Mouse (Mus musculus) heart, embryonic 10.5 days (tissue): Measurements from ENCODE around the gene Actr5. TPM values are rescaled to one million over a fixed set of nuclear protein-coding genes. Genes with fewer than 3 reads are reported as not detected.

Experiments
- DNase-seq: peaks from one replicate; pipeline ENCODE4 v3.0.0-alpha.2; 2017; ENCODE audit warnings: low spot score
- H3K27ac ChIP-seq: fragments of 300-500 bp; sonication (generic); 2 replicates; pipeline ENCODE4 v1.5.1; 2016; ENCODE audit warnings: mild to moderate bottlenecking
- H3K27me3 ChIP-seq: fragments of 300-500 bp; sonication (generic); 2 replicates; pipeline ENCODE4 v1.6.1; 2016; ENCODE audit warnings: mild to moderate bottlenecking; ENCODE audit not compliant: poor library complexity, insufficient read depth, severe bottlenecking
- H3K36me3 ChIP-seq: fragments of 300-500 bp; sonication (generic); 2 replicates; pipeline ENCODE4 v1.6.1; 2016; ENCODE audit warnings: mild to moderate bottlenecking, moderate library complexity
- H3K4me1 ChIP-seq: fragments of 300-500 bp; sonication (generic); 2 replicates; pipeline ENCODE4 v1.6.1; 2016; ENCODE audit warnings: mild to moderate bottlenecking
- H3K4me3 ChIP-seq: fragments of 300-500 bp; sonication (generic); 2 replicates; pipeline ENCODE4 v1.5.1; 2016; ENCODE audit warnings: mild to moderate bottlenecking, moderate library complexity
- H3K9me3 ChIP-seq: fragments of 300-500 bp; sonication (generic); 2 replicates; pipeline ENCODE4 v1.6.1; 2016; ENCODE audit warnings: mild to moderate bottlenecking, moderate library complexity
- WGBS: fragments of 180-500 bp; shearing (Covaris S2); methylation state at CpG from one replicate; pipeline ENCODE4 v1.1.7; 2016; 5-methylcytosine and 5-hydroxymethylcytosine counted together
- polyA plus RNA-seq: library from polyadenylated mRNA; unstranded; fragments of >200 nt; fragmentation: Nextera tagmentation; extraction: Ambion mirVana; gene quantifications from 2 replicates; pipeline ENCODE4 v1.2.1, GENCODE M21; 2016

The Actr5 gene
- polyA plus RNA-seq, 1 experiment from 2014 or later, result 12.7 TPM

GRCm38 (mm10) chr2:158658822-158659221 lies 34.1 kb downstream of the Actr5 start:
- no peak overlapping the region for H3K27ac ChIP-seq
- DNase-seq, result no peak
- 49% methylated on average over 6 of the region's 6 CpGs for WGBS
- H3K4me3 ChIP-seq, result no peak overlapping the region
- no peaks in the 10 kb centered on the region for H3K36me3 ChIP-seq
- no peaks in the 10 kb centered on the region for H3K27me3 ChIP-seq
- H3K4me1 ChIP-seq, result no peaks in the 10 kb centered on the region
- H3K9me3 ChIP-seq, result no peaks in the 10 kb centered on the region; the same call in 1 of the 2 replicates

GRCm38 (mm10) chr2:158659346-158659745 lies 34.7 kb downstream of the Actr5 start:
- Histone ChIP-seq H3K27ac (no peak overlapping the region), H3K27me3 (peaks cover under 1% of the 10 kb centered on the region; the same call in 1 of the 2 replicates), H3K4me3 (no peak overlapping the region), H3K4me1 (no peaks in the 10 kb centered on the region), H3K9me3 (no peaks in the 10 kb centered on the region; the same call in 1 of the 2 replicates), H3K36me3 (no peaks in the 10 kb centered on the region)
- DNase-seq, result no peak
- 62% methylated on average over 3 of the region's 3 CpGs for WGBS

GRCm38 (mm10) chr2:158665098-158665497 lies 40.4 kb downstream of the Actr5 start, which contains the start of gene Ppp1r16b:
Gene Ppp1r16b, plus strand, starts transcription at chr2:158665398.
- no peak within 1 kb of the TSS for H3K4me3 ChIP-seq
- DNase-seq, result no peak
- WGBS, result 66% methylated on average over 4 of the region's 4 CpGs
- H3K27me3 ChIP-seq, result peaks cover 58% of the 10 kb centered on the region
- H3K27ac ChIP-seq, result no peak within 1 kb of the TSS
- H3K4me1 ChIP-seq, result peaks cover 42% of the 10 kb centered on the region
- no peaks in the 10 kb centered on the region for H3K9me3 ChIP-seq
- H3K36me3 ChIP-seq, result no peaks in the 10 kb centered on the region

GRCm38 (mm10) chr2:158666071-158666800 lies 41.5 kb downstream of the Actr5 start:
- no peaks in the 10 kb centered on the region for H3K36me3 ChIP-seq
- no peaks in the 10 kb centered on the region for H3K9me3 ChIP-seq
- peaks cover 69% of the 10 kb centered on the region for H3K27me3 ChIP-seq
- no peak overlapping the region for H3K27ac ChIP-seq
- WGBS, result 31% methylated on average over 13 of the region's 13 CpGs
- H3K4me1 ChIP-seq, result peaks cover 44% of the 10 kb centered on the region
- DNase-seq, result no peak
- H3K4me3 ChIP-seq, result peak overlapping the region; percentile 75; the same call in 1 of the 2 replicates

- WGBS, result under 1% methylated on average over 45 of the region's 47 CpGs
- Histone ChIP-seq H3K36me3 (no peaks in the 10 kb centered on the region), H3K27me3 (peaks cover 69% of the 10 kb centered on the region), H3K27ac (peak overlapping the region; percentile 79), H3K9me3 (no peaks in the 10 kb centered on the region), H3K4me1 (peaks cover 44% of the 10 kb centered on the region), H3K4me3 (peak overlapping the region; percentile 75)
- DNase-seq, result no peak
Measured at GRCm38 (mm10) chr2:158667022-158667670, 42.5 kb downstream of the Actr5 start.

- no peaks in the 10 kb centered on the region for H3K36me3 ChIP-seq
- peaks cover 47% of the 10 kb centered on the region for H3K4me1 ChIP-seq
- peak overlapping the region; percentile 75 for H3K4me3 ChIP-seq
- H3K27ac ChIP-seq, result peak overlapping the region; percentile 79
- no peaks in the 10 kb centered on the region for H3K9me3 ChIP-seq
- H3K27me3 ChIP-seq, result peaks cover 69% of the 10 kb centered on the region
- WGBS, result under 1% methylated on average over 54 of the region's 54 CpGs
- no peak for DNase-seq
Measured at GRCm38 (mm10) chr2:158667671-158668432, 43.2 kb downstream of the Actr5 start.

- 7% methylated on average over 23 of the region's 23 CpGs for WGBS
- no peak for DNase-seq
- no peaks in the 10 kb centered on the region for H3K36me3 ChIP-seq
- H3K27me3 ChIP-seq, result peaks cover 69% of the 10 kb centered on the region
- H3K27ac ChIP-seq, result peak overlapping the region; percentile 79
- no peaks in the 10 kb centered on the region for H3K9me3 ChIP-seq
- H3K4me1 ChIP-seq, result peaks cover 52% of the 10 kb centered on the region
- H3K4me3 ChIP-seq, result peak overlapping the region; percentile 75
Measured at GRCm38 (mm10) chr2:158668433-158669010, 43.8 kb downstream of the Actr5 start.

- no peaks in the 10 kb centered on the region for H3K9me3 ChIP-seq
- H3K4me1 ChIP-seq, result peaks cover 62% of the 10 kb centered on the region
- 49% methylated on average over 13 of the region's 13 CpGs for WGBS
- no peaks in the 10 kb centered on the region for H3K36me3 ChIP-seq
- 0 out of 2 replicates have a peak overlapping the region, but pooled peaks have one; percentile 36 for H3K27ac ChIP-seq
- DNase-seq, result no peak
- H3K27me3 ChIP-seq, result peaks cover 68% of the 10 kb centered on the region
- no peak overlapping the region for H3K4me3 ChIP-seq
Measured at GRCm38 (mm10) chr2:158669199-158670195, 44.8 kb downstream of the Actr5 start.

- Histone ChIP-seq H3K9me3 (no peaks in the 10 kb centered on the region), H3K4me1 (peaks cover 63% of the 10 kb centered on the region), H3K36me3 (no peaks in the 10 kb centered on the region), H3K27ac (no peak overlapping the region), H3K4me3 (no peak overlapping the region), H3K27me3 (peaks cover 57% of the 10 kb centered on the region)
- DNase-seq, result no peak
- WGBS, result 66% methylated on average over 10 of the region's 10 CpGs
Measured at GRCm38 (mm10) chr2:158670571-158670970, 45.9 kb downstream of the Actr5 start.

GRCm38 (mm10) chr2:158672829-158673228 lies 48.1 kb downstream of the Actr5 start:
- no peak overlapping the region for H3K4me3 ChIP-seq
- 38% methylated on average over 6 of the region's 6 CpGs for WGBS
- peaks cover 49% of the 10 kb centered on the region for H3K4me1 ChIP-seq
- H3K27me3 ChIP-seq, result peaks cover 34% of the 10 kb centered on the region
- H3K27ac ChIP-seq, result 0 out of 2 replicates have a peak overlapping the region, but pooled peaks have one; percentile 25
- no peaks in the 10 kb centered on the region for H3K9me3 ChIP-seq
- H3K36me3 ChIP-seq, result no peaks in the 10 kb centered on the region
- DNase-seq, result no peak

- Histone ChIP-seq H3K36me3 (no peaks in the 10 kb centered on the region), H3K4me3 (no peak overlapping the region), H3K27me3 (peaks cover 28% of the 10 kb centered on the region), H3K4me1 (peaks cover 42% of the 10 kb centered on the region), H3K9me3 (no peaks in the 10 kb centered on the region), H3K27ac (0 out of 2 replicates have a peak overlapping the region, but pooled peaks have one; percentile 25)
- no peak for DNase-seq
- WGBS, result 60% methylated on average over 4 of the region's 4 CpGs
Measured at GRCm38 (mm10) chr2:158673493-158673892, 48.8 kb downstream of the Actr5 start.
